Mouse (Mus musculus): ENCODE measurements at regions not wholly inside any gene's neighbourhood (a gene's known extent, or its start where the extent isn't known, plus 50 kb on each side); places are given as distances from the start of the nearest gene placed in this dataset.

GRCm38 (mm10) chr15:24827881-24828280, 585.7 kb downstream of the Basp1 start:
- H3K27ac ChIP-seq (ENCODE audit: insufficient read depth, low read length) = no peak overlapping the region
- H3K27me3 ChIP-seq (ENCODE audit: control insufficient read depth, insufficient read depth, low read length) = no peaks in the 10 kb centered on the region
- TF ChIP-seq CTCF (IDR thresholded peaks at IDR 0.05; ENCODE audit: borderline replicate concordance, insufficient read depth, low read depth, low read length) = no peak
- H3K4me1 ChIP-seq (ENCODE audit: control insufficient read depth, insufficient read depth, low read length) = no peaks in the 10 kb centered on the region
- DNase-seq = no peak
- no peak overlapping the region for H3K4me3 ChIP-seq (replicated peaks; ENCODE audit: insufficient read depth, low read depth, low read length)
- WGBS = 97% methylated on average over 1 of the region's 1 CpGs

GRCm38 (mm10) chr15:24827259-24827658, 586.3 kb downstream of the Basp1 start:
- TF ChIP-seq CTCF (IDR thresholded peaks at IDR 0.05; ENCODE audit: borderline replicate concordance, insufficient read depth, low read depth, low read length) (no peak), POLR2A (IDR thresholded peaks at IDR 0.05; ENCODE audit: borderline replicate concordance, insufficient read depth, low read length) (no peak)
- Histone ChIP-seq H3K27me3 (ENCODE audit: control insufficient read depth, insufficient read depth, low read length) (no peaks in the 10 kb centered on the region), H3K27ac (ENCODE audit: insufficient read depth, low read length) (no peak overlapping the region), H3K4me3 (replicated peaks; ENCODE audit: insufficient read depth, low read depth, low read length) (no peak overlapping the region), H3K4me1 (ENCODE audit: control insufficient read depth, insufficient read depth, low read length) (no peaks in the 10 kb centered on the region)
- DNase-seq = no peak

- DNase-seq = no peak
- Histone ChIP-seq H3K4me3 (replicated peaks; ENCODE audit: insufficient read depth, low read depth, low read length) (no peak overlapping the region), H3K4me1 (ENCODE audit: control insufficient read depth, insufficient read depth, low read length) (no peaks in the 10 kb centered on the region), H3K27me3 (ENCODE audit: control insufficient read depth, insufficient read depth, low read length) (no peaks in the 10 kb centered on the region), H3K27ac (ENCODE audit: insufficient read depth, low read length) (no peak overlapping the region)
- TF ChIP-seq POLR2A (IDR thresholded peaks at IDR 0.05; ENCODE audit: borderline replicate concordance, insufficient read depth, low read length) = no peak
- TF ChIP-seq CTCF (IDR thresholded peaks at IDR 0.05; ENCODE audit: borderline replicate concordance, insufficient read depth, low read depth, low read length) = no peak
- WGBS = 43% methylated on average over 1 of the region's 1 CpGs
Observed at GRCm38 (mm10) chr15:24796836-24797235, 616.7 kb downstream of the Basp1 start.

- TF ChIP-seq CTCF (IDR thresholded peaks at IDR 0.05; ENCODE audit: borderline replicate concordance, insufficient read depth, low read depth, low read length) (no peak), POLR2A (IDR thresholded peaks at IDR 0.05; ENCODE audit: borderline replicate concordance, insufficient read depth, low read length) (no peak)
- no peak overlapping the region for H3K4me3 ChIP-seq (replicated peaks; ENCODE audit: insufficient read depth, low read depth, low read length)
- no peaks in the 10 kb centered on the region for H3K27me3 ChIP-seq (ENCODE audit: control insufficient read depth, insufficient read depth, low read length)
- no peak for DNase-seq
- 73% methylated on average over 4 of the region's 4 CpGs for WGBS
- H3K27ac ChIP-seq (ENCODE audit: insufficient read depth, low read length) = no peak overlapping the region
- H3K4me1 ChIP-seq (ENCODE audit: control insufficient read depth, insufficient read depth, low read length) = no peaks in the 10 kb centered on the region
Observed at GRCm38 (mm10) chr15:24793381-24793780, 620.2 kb downstream of the Basp1 start.

GRCm38 (mm10) chr15:24786336-24786735, 627.2 kb downstream of the Basp1 start:
- 39% methylated on average over 3 of the region's 3 CpGs for WGBS
- H3K27ac ChIP-seq (ENCODE audit: insufficient read depth, low read length) = no peak overlapping the region
- no peak for DNase-seq
- H3K27me3 ChIP-seq (ENCODE audit: control insufficient read depth, insufficient read depth, low read length) = no peaks in the 10 kb centered on the region
- H3K4me3 ChIP-seq (replicated peaks; ENCODE audit: insufficient read depth, low read depth, low read length) = no peak overlapping the region
- TF ChIP-seq POLR2A (IDR thresholded peaks at IDR 0.05; ENCODE audit: borderline replicate concordance, insufficient read depth, low read length) (no peak), CTCF (IDR thresholded peaks at IDR 0.05; ENCODE audit: borderline replicate concordance, insufficient read depth, low read depth, low read length) (no peak)
- no peaks in the 10 kb centered on the region for H3K4me1 ChIP-seq (ENCODE audit: control insufficient read depth, insufficient read depth, low read length)

- Histone ChIP-seq H3K27me3 (ENCODE audit: control insufficient read depth, insufficient read depth, low read length) (no peaks in the 10 kb centered on the region), H3K4me1 (ENCODE audit: control insufficient read depth, insufficient read depth, low read length) (no peaks in the 10 kb centered on the region), H3K4me3 (replicated peaks; ENCODE audit: insufficient read depth, low read depth, low read length) (no peak overlapping the region), H3K27ac (ENCODE audit: insufficient read depth, low read length) (no peak overlapping the region)
- DNase-seq = no peak
- WGBS = 84% methylated on average over 1 of the region's 1 CpGs
- TF ChIP-seq POLR2A (IDR thresholded peaks at IDR 0.05; ENCODE audit: borderline replicate concordance, insufficient read depth, low read length) (no peak), CTCF (IDR thresholded peaks at IDR 0.05; ENCODE audit: borderline replicate concordance, insufficient read depth, low read depth, low read length) (no peak)
Observed at GRCm38 (mm10) chr15:24778234-24778633, 635.3 kb downstream of the Basp1 start.

GRCm38 (mm10) chr15:24751480-24752157, 661.9 kb downstream of the Basp1 start:
- H3K27me3 ChIP-seq (ENCODE audit: control insufficient read depth, insufficient read depth, low read length) = no peaks in the 10 kb centered on the region
- 25% methylated on average over 2 of the region's 2 CpGs for WGBS
- DNase-seq = no peak
- no peaks in the 10 kb centered on the region for H3K4me1 ChIP-seq (ENCODE audit: control insufficient read depth, insufficient read depth, low read length)
- H3K4me3 ChIP-seq (replicated peaks; ENCODE audit: insufficient read depth, low read depth, low read length) = no peak overlapping the region
- no peak overlapping the region for H3K27ac ChIP-seq (ENCODE audit: insufficient read depth, low read length)
- no peak for TF ChIP-seq POLR2A (IDR thresholded peaks at IDR 0.05; ENCODE audit: borderline replicate concordance, insufficient read depth, low read length)
- no peak for TF ChIP-seq CTCF (IDR thresholded peaks at IDR 0.05; ENCODE audit: borderline replicate concordance, insufficient read depth, low read depth, low read length)

- no peak for DNase-seq
Observed at GRCm38 (mm10) chr15:24743240-24743639, 670.3 kb downstream of the Basp1 start.

More at GRCm38 (mm10) chr15:24743240-24743639, 670.3 kb downstream of the Basp1 start:
- Histone ChIP-seq H3K4me1 (ENCODE audit: control insufficient read depth, insufficient read depth, low read length) (no peaks in the 10 kb centered on the region), H3K4me3 (replicated peaks; ENCODE audit: insufficient read depth, low read depth, low read length) (no peak overlapping the region), H3K27ac (ENCODE audit: insufficient read depth, low read length) (no peak overlapping the region), H3K27me3 (ENCODE audit: control insufficient read depth, insufficient read depth, low read length) (no peaks in the 10 kb centered on the region)
- WGBS = 70% methylated on average over 6 of the region's 6 CpGs
- TF ChIP-seq POLR2A (IDR thresholded peaks at IDR 0.05; ENCODE audit: borderline replicate concordance, insufficient read depth, low read length) (no peak), CTCF (IDR thresholded peaks at IDR 0.05; ENCODE audit: borderline replicate concordance, insufficient read depth, low read depth, low read length) (no peak)
